Mouse (Mus musculus) heart, adult 8-10 months (tissue): Measurements from ENCODE around the gene Elof1. TPM values are rescaled to one million over a fixed set of nuclear protein-coding genes. Genes with fewer than 3 reads are reported as not detected.

Experiments used
- DNase-seq: peaks from one replicate; pipeline ENCODE4 v3.0.0; 2022; ENCODE audit warnings: low spot score
- total RNA-seq, 4 experiments: library from RNA; stranded (reverse); gene quantifications; 2 replicates each; pipeline ENCODE4 v1.2.4; 2022

Gene Elof1
- total RNA-seq, 4 experiments from 2014 or later = 34.9 to 42.6 (median 39.3) TPM

DNA sequence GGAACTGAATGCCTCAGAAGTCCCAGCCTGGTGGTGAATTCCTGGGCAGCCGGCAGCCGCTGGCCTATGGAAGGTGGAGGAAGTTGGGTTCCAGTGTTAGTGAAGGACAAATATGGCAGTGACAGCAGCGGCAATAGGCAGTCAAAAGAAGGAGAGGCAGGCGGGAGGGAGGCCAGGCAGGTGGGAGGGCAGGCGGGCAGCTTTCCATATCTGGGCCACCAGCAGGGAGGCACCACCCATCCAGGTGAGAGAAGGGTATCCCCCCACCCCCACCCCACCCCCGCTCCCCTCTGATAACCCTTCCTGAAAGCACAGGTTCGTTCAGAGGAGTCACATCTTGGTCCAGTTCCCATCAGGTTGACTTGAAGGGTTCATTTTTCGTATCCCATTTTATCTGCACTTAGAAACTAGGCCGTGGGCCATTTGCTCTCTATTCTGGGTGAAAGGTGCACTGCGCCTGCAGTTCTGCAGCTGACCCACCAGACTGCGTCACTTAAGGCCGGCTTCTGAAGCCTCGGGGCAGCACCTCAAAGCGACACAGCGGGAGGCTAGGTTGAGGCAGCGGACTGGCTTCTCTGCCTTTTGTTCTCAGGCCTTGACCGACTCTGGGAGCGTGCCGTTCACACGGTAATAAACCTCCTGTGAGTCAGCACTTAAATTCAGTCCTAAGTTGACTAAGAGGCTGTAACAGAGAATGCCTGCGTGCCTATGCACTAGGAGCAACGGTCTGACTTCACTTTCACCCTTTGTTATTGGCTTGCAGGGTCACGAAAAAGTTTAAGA lies 20.0 kb upstream of the Elof1 start:
- no peak for DNase-seq

DNA sequence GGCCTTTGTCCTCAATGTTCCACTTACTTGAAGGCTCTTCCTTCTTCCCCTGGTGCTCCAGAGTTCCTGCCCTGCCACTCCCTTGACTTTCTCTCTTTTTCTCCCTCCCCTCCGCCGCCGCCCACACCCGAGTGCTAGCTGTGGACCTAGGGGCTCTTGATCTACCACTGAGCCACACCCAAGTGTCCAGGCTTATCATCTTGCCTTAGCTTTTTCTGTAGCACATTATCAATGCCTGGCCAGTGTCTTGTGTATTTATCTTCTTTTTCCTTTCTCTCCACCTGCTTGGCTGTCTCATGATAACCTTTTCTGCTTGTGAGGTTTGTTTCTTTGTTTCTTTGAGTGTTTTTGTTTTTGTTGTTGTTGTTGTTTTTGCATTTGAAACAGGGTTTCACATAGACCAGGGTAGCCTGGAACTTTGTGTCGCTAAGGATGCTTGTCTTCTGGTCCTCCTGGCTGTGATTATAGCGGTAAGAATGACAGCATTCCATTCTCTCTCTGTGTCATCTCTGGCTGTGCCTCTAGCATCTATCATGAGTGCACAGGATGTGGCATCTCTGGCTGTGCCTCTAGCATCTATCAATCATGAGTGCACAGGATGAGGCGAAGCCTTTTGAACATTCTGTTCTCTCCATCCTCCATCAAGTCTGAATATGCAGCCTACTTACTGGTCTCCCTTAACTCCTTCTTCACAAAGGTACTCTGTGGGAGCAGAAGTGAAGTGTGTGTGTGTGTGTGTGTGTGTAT lies 18.8 kb upstream of the Elof1 start, which contains the start of gene Acp5:
Gene Acp5, minus strand, starts transcription at position 68 of the 747 bp plus-strand sequence.
- DNase-seq = no peak

DNA sequence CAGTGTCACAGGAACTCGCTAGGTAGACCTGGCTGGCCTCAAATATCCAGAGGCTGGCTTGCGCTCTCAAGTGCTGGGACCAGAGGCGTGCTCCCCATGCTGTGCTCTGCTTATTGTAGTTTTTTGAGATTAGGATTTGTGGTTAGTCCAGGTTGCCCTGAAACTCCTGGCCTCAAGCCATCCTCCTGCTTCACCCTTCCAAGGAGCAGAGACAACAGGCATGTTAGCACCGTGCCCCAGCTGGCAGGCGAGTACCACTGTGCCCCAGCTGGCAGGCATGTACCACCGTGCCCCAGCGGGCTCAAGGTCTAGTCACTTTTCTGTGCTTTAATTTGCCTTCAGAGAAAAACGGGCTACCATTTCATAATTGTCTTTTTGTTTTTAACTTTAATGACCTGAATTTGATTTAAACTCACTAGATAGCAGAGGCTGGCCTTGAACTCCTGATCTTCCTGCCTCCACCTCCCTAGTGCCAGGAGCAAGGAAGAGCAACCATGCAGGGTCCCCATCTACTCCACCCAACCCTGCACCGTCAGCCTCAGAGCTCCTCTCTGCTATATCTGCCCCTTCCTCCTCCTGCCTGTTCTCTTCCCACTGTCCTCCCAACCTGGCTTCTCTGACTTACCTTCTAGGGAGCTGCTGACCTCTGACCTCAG lies 18.1 kb upstream of the Elof1 start:
- DNase-seq = no peak

DNA sequence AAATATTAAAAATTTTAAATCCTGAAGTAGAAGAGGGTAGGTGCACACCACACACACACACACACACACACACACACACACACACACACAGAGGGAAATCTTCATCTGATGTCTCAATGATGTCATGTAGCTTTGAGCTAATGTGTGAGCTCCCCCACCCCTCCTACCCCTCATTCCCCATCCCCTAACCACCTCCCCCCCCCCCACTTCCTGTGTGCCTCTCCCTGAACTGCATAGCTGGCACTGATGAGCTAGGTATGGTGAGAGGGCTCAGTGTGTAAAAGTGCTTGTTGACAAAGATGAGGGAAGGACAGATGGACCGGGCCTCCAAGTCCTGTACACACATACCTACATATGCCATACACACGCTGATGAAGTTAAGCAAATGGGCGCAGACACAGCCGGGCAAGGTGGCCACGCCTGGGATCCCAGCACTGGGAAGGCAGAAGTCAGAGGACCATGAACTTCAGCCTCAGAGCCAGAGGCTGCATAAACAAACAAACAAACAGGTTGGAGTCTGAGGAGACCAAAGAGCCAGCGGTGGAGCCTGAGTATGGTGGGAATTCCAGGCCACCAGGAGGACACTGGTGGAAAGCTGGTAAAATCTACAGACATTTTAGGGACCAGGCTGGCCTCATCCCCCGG lies 17.4 kb upstream of the Elof1 start:
- no peak for DNase-seq

DNA sequence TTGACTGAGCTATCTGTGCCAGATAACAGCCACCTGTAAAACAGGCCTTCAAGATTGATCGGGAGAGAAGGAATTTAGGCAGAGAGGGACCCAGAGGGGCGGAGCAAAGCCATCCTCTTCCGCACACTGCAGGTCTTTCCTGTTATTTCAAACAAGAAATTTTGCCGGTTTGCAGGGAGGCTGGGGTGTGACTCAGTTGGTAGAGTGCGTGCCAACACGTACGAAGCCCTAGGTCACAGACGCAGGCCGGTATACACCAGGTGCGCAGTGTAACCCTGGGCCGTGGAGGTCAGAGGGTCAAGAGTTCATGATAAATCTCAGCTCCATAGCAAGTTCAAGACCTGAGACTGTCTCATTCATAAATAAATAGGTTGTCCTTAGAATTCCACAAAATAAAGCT lies 15.2 kb upstream of the Elof1 start:
- no peak for DNase-seq

DNA sequence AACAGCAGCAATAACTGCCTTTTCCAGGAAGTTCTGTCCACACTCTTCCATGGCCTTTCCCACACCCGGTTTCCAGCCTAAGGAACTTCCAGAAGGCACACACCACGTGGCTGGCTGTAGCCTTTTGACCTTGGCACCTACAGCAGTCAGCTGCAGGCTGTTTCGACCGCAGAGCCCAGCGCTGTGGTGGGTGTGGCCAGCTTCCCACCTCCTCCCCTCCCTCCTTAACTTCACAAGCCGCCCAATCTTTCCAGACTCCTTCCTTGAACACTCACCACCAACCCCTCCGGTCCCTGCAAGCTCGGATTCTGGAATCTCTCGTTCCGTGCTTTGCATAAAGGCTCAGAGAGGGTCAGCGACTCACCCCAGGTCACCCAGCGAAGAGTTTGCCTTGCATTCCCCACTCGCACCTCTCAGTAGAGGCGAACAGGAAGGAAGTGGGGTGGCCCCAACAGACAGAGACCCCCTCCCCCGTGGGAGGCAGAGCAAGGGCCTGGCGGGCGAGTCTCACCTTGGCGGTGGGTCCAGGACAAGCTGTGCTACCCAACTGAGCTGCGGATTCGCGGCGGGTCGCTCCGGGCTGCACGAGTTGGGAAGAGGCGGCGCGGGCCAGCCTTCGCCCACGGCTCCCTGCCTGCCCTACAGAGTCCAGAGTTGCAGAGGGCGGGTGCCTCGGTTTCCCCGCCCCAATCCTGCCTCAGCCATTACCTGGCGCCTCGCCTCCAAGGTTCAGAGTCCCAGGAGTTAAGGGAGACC lies 14.4 kb upstream of the Elof1 start:
- DNase-seq = no peak

DNA sequence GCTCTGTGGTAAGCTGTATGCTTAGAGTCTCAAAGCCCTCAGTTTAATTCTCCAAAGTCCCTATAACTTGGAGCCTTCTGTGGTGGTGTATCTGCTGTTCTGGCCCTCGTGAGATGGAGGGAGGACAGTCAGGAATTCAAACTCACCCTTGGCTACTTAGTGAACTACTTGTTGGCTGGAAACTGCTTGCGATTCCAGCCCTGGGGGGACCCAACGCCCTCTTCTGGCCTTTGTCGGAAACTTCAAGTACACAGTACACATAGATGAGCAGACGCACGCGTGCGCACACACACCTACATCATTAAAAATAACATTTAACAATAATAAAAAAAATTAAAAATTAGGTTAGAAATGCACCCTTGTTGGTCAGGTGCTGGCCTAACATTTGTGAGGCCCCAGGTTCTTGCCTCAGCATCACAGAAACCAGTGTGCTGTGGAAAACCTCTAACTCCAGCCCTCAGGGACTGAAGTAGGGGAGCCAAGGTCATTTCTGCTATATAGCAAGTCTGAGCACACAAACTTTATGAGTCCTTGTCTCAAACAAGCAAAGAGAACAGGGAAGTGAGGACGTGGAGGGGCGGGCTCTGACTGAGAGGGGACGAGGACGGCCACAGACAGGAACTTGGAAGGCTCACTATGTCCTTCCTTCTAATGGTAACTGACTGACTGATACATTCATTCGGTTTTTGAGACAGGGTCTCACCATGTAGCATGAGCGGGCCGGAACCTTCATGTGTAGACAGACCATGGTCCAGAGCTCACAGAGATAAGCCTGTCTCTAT lies 8.5 kb upstream of the Elof1 start:
- no peak for DNase-seq

DNA sequence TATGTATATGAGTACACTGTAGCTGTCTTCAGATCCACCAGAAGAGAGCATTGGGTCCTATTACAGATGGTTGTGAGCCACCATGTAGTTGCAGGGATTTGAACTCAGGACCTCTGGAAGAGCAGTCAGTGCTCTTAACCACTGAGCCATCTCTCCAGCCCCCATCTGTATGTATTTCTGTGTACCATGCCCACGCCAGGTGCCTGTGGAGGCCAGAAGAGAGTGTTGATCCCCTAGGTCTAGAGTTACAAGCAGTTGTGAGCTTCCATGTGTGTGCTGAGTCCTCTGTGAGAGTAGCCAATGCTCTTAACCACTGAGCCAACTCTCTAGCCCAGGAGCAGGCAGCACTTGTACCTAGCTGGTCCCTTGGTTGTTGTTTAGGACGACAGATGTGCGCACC lies 7.2 kb upstream of the Elof1 start:
- no peak for DNase-seq

DNA sequence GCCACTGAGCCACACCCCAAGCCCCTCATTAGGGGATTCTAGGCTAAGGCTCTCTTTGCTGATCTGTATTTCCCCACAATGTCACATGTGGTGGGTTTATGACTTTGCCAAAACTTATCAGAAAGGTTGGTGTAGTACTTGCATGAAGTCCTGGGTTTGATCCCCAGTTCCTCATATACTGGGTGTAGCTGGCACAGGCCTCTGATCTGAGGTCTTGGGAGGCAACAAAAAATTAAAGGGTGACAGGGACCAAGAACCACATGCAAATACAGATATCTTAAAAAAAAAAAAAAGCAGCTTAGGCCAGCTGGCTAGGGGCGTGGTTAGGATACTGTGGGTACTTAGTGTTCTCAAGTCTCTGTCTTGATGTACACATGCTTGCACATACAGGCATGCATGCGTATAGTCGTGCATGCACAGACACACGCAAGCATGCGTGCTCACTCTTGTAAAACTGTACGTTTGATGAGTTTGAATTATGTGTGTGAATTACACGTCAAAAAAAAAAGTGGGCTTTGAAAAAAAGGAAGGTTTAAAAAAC lies 6.2 kb upstream of the Elof1 start:
- DNase-seq = no peak

DNA sequence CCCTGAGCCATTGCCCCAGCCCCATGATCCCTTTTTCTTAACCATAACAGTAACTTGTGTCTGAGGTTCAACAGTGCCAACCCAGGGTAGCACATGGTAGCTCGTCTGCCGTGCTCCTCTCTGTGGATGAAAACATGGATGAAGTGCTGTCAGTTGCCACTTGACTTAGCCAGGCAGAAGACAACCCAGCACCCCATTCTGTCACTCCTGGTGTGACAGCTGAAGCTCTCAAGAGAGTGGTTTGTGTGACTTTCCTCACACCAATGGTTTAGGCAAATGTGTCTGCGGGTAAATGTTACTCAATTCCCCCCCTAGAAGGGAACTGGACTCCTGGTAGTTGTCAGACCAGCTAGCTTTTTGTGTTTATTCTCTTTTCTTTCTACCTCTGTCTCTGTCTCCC lies 5.0 kb upstream of the Elof1 start:
- DNase-seq = no peak

DNA sequence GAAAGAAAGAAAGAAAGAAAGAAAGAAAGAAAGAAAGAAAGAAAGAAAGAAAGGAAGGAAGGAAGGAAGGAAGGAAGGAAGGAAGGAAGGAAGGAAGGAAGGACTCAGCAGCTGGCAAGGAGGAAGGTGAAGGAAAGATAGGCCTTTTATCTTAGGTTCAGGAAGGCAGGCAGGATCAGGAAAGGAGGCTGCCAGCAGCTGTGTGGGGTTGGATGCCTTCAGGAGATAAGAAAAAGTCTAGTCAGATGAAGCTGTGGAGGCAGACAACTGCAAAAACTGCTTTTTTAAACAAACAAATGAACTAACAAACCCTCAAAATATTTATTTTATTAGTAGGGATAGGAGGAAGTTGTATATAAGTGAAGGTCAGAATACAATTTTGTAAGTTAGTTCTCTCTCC lies 4.6 kb upstream of the Elof1 start:
- DNase-seq = no peak

DNA sequence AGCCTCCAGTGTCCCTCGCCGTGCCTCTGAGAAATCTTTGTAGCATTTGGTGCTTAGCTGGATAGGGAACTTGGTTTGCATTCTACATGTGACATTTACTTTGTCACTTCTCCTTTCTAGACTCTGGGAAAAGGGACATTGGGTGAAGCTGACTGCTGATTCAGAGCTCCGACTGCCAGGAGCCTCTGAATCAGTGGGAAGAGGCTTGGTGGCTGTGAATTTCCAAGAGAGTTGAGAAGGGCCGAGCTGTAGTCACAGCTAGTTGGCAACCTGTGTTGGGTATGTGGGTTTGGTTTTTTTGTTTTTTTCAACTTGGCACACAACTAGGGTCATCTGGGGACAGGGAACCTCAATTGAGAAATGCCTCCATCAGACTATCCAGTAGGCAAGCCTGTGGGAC lies 2.6 kb upstream of the Elof1 start:
- no peak for DNase-seq

DNA sequence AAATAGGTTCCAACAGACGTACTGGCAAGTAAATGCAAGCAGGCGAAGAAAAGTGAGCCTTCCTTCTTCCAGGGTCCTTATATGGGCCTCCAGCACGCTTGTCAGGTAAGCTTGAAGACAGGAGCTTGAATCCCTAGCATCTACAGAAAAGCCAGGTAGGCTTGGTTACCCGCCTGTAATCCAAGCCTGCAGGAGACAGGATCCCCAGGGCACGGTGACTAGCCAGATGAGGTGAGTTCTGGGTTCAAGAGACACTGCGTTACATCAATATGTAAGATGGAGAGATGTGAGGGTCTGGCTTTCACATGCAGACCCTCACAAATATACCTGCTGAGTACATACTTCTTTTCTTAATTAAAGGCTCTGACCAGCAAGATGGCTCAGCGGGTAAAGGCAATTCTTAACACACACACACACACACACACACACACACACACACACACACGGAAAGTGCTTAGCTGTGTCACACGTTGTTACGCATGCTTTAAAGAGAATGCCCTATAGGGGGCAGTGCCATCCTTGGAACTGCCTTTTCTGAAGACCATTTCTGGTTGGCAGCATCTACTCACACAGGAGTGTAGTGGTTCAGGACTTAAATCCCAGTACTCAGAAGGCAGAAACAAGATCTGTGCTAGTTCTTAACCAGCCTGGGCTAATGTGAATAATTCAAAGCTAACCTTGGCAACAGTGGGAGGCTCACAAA lies 933 bp upstream of the Elof1 start:
- DNase-seq = no peak

DNA sequence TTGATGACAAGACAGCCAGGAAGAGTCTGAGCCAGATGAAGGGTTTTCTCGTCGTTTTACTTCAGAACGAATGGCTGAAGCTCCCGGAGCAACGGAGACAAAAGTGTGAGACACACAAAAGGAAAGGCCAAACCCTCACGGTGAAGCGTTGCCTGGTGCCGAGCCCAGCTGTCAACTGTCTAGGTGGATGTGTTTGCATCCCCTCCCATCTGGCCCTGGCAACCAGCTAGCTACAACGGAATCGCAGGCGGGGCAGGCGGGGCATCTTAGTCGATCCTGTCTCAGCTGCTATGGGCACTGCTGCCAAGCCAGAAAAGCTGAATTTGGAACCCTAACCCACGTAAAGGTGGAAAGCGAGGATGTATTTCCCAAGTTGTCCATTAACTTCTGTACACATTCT lies 886 bp downstream of the Elof1 start:
- no peak for DNase-seq

DNA sequence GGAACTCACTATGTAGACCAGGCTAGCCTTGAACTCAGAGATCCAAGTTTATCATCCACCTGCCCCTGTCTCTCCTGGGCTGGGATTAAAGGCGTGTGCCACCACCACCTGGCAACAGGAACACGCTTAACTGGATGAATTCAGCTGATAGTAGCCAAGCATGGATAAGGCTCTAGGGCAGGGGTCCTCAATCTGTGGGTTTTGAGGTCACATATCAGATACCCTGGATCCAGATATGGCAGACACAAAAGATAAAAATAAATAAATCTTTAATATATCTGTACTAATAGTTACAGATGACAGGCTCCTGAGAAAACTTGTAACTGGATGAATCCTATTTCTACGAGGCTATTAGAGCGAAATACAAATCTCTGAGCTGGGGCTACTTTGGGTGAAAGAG lies 1.3 kb downstream of the Elof1 start:
- no peak for DNase-seq

DNA sequence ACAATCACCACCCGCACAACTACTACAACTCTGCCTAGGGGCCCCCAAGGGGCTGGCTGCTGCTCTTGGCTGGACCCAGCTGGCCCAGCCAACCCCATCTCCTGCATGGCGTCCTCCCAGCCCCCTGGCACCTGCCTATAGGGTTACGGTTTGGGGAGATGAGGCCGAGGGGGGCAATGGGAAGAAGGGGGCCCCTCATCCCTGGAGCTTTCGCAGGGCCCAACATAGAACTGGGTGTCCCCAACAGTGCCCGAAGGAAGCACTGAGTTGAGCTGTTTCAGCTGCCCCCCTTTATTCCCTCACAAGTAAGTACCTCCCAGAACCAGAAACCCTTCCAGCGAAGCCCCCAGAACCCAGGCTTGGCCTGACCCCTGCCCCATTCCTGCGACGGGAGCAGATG lies 8.8 kb downstream of the Elof1 start:
- no peak for DNase-seq

DNA sequence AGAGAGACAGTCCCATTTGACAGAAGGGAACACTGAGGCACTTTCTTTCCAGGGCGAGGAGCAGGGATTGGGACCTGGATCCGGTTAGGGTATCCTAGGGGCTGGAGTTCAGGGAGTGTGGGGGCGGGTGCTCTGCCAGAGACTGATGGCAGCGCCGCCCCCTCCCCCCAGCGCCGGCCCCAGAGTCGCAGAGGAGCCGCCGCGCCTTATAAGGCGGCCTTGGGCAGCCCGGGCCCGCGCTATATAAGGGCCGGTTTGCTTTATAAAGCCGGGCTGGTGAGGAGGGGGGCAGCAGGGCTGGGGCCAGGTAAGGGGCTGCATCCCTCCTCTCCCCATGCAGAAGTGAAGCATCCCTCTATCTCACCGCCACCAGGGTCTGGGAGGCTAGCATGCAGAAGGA lies 17.1 kb downstream of the Elof1 start:
- no peak for DNase-seq

DNA sequence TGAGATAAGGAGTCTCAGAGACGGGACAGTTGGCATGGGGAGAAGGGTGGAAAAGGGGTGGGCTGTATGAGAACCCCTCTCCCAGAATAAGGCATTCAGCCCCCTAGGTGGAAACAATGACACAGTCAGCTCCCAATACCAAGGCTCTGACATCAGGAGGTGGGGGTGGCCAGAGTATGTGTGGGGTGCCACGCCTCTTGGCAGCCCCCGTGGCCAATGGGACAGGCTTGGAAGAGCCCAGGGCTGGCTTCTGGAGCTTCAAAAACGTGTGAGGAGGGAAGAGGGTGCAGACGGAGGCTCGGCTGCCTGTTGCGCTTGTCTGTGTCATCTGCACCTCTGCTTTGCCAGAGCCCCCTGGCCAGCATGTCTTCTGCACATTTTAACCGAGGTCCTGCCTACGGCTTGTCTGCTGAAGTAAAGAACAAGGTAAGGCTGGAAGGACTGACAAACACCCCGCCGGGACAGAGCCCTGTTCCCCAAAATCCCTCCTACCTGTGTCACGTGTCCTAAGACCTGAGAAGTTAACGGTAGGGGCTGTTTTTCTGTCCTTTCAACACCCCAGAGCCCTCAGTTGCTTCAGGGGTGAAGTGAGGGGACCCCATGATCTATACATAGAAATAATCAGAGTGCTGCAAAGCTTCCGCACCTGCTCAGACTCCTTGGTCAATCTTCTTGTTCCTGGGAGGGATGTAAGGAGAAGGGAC lies 17.8 kb downstream of the Elof1 start, which contains the start of gene Cnn1:
Gene Cnn1, plus strand, starts transcription at position 224 of the 704 bp plus-strand sequence.
- no peak for DNase-seq

DNA sequence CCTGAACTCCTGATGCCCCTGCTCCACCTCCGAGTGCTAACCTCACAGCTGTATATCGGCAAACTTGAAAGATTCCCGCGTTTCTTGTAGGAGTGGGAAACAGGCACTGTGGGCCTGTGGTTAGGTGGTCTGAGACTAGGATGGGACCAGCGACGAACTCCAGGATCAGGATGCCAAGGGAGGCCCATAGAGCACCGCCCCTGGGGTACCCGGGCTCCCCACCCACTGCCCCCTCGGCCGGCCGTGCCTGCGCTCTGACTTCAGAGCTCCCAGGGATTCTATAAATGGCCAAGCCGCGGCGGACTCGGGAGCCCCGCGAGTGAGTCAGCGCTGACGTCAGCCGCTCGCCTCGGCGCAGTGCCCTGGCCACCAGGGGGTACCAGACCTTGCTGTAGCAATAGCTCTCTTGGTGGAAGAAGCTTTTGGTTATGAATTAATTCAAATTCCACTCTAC lies 21.1 kb downstream of the Elof1 start:
- DNase-seq = peak; percentile 82
